In genomic region chr9:121092568-121092967, GRCm38 (mm10) we compare ENCODE assay signal across 19 mouse cellular contexts.
A peak's percentile ranks its signal among the peaks of the same experiment; 100 is the strongest.
DNase-seq lines count a peak whose midpoint lies in the region; ATAC-seq and TF ChIP-seq lines count a peak whose summit lies in the region.
"Had no signal": no experiment of that assay in that cellular context is flagged by ENCODE, and none has a peak within 500 bp of the region (broad histone marks: within the 10 kb centered on the region; RNA-seq: fewer than 3 reads in every experiment).

No protein-coding gene starts in this region.

- H3K27me3 ChIP-seq in forebrain, postnatal 0 days (ENCODE audit: insufficient read depth, low read length), result no peaks in the 10 kb centered on the region
- H3K27me3 ChIP-seq in forebrain, embryonic 14.5 days (replicated peaks; ENCODE audit: control insufficient read depth, insufficient read depth, low read length), result no peaks in the 10 kb centered on the region
- no peaks in the 10 kb centered on the region for H3K27me3 ChIP-seq in thymus, adult 2 months (ENCODE audit: control insufficient read depth, insufficient read depth, low read length)
- H3K27me3 ChIP-seq: megakaryocyte, embryonic 14.5 days had no signal

- no peaks in the 10 kb centered on the region for H3K36me3 ChIP-seq in forebrain, postnatal 0 days (ENCODE audit: insufficient read depth)
- H3K36me3 ChIP-seq in forebrain, embryonic 14.5 days (ENCODE audit: control insufficient read depth, insufficient read depth, low read length), result no peaks in the 10 kb centered on the region
- no peaks in the 10 kb centered on the region for H3K36me3 ChIP-seq in thymus, adult 2 months (ENCODE audit: control insufficient read depth, insufficient read depth, low read length)
- H3K36me3 ChIP-seq: hindbrain, embryonic 10.5 days; limb, embryonic 10.5 days had no signal

- H3K4me2 ChIP-seq in forebrain, postnatal 0 days (ENCODE audit: low read depth), result no peak overlapping the region
- H3K4me2 ChIP-seq in forebrain, embryonic 14.5 days (ENCODE audit: low read length), result no peak overlapping the region
- H3K4me2 ChIP-seq: heart, embryonic 11.5 days had no signal

- no peaks in the 10 kb centered on the region for H3K9me3 ChIP-seq in forebrain, postnatal 0 days (ENCODE audit: low read length)
- no peaks in the 10 kb centered on the region for H3K9me3 ChIP-seq in forebrain, embryonic 14.5 days (replicated peaks; ENCODE audit: control insufficient read depth, low read length)
- H3K9me3 ChIP-seq: hindbrain, embryonic 10.5 days; limb, embryonic 10.5 days had no signal

- H3K4me3 ChIP-seq in forebrain, postnatal 0 days (ENCODE audit: low read depth, low read length), result no peak overlapping the region
- no peak overlapping the region for H3K4me3 ChIP-seq in forebrain, embryonic 14.5 days (ENCODE audit: low read depth, low read length)
- H3K4me3 ChIP-seq in left cerebral cortex, adult 2 months, result no peak overlapping the region
- H3K4me3 ChIP-seq in thymus, adult 2 months (ENCODE audit: control insufficient read depth, insufficient read depth, low read length), result no peak overlapping the region
- H3K4me3 ChIP-seq: hindbrain, embryonic 10.5 days; limb, embryonic 10.5 days; megakaryocyte, embryonic 14.5 days had no signal

- no peaks in the 10 kb centered on the region for H3K4me1 ChIP-seq in forebrain, postnatal 0 days (ENCODE audit: insufficient read depth)
- H3K4me1 ChIP-seq in forebrain, embryonic 14.5 days (ENCODE audit: control insufficient read depth, insufficient read depth, low read length), result no peaks in the 10 kb centered on the region
- H3K4me1 ChIP-seq in thymus, adult 2 months (replicated peaks; ENCODE audit: control insufficient read depth, insufficient read depth, low read length), result no peaks in the 10 kb centered on the region
- H3K4me1 ChIP-seq: limb, embryonic 10.5 days; megakaryocyte, embryonic 14.5 days had no signal

- intact Hi-C loops in left cerebral cortex, adult 2 months (cut with DNase I), result no loop called here

- TF ChIP-seq POLR2A in thymus, adult 2 months (IDR thresholded peaks at IDR 0.05; ENCODE audit: control insufficient read depth, extremely low read depth, insufficient read depth, low read length, poor library complexity), result no peak

- H3K27ac ChIP-seq in forebrain, postnatal 0 days (ENCODE audit: low read depth, low read length), result no peak overlapping the region
- H3K27ac ChIP-seq in forebrain, embryonic 14.5 days (ENCODE audit: low read depth, low read length), result no peak overlapping the region
- no peak overlapping the region for H3K27ac ChIP-seq in left cerebral cortex, adult 2 months
- no peak overlapping the region for H3K27ac ChIP-seq in thymus, adult 2 months (ENCODE audit: control insufficient read depth, insufficient read depth, low read length)
- H3K27ac ChIP-seq: hindbrain, embryonic 10.5 days; limb, embryonic 10.5 days had no signal

- 81% methylated on average over 5 of the region's 5 CpGs for WGBS in forebrain, postnatal 0 days
- 82% methylated on average over 5 of the region's 5 CpGs for WGBS in forebrain, embryonic 14.5 days
- 76% methylated on average over 5 of the region's 5 CpGs for WGBS in thymus, adult 2 months

- H3K9ac ChIP-seq in forebrain, postnatal 0 days, result no peak overlapping the region
- H3K9ac ChIP-seq in forebrain, embryonic 14.5 days (ENCODE audit: low read length), result no peak overlapping the region

- no peak for ATAC-seq in forebrain, postnatal 0 days
- ATAC-seq in forebrain, embryonic 14.5 days, result no peak
- ATAC-seq: intestine, embryonic 16.5 days had no signal

- TF ChIP-seq CTCF in forebrain, postnatal 0 days (IDR thresholded peaks at IDR 0.05; ENCODE audit: low read depth), result peak; percentile 21; the same call in 1 of the 2 replicates
- peak; percentile 17 for TF ChIP-seq CTCF in left cerebral cortex, adult 2 months (IDR thresholded peaks at IDR 0.05)
- no peak for TF ChIP-seq CTCF in thymus, adult 2 months (IDR thresholded peaks at IDR 0.05; ENCODE audit: borderline replicate concordance, control insufficient read depth, extremely low read depth, insufficient read depth, low read length, poor library complexity)

- no peak for DNase-seq in forebrain, postnatal 0 days
- DNase-seq in forebrain, embryonic 14.5 days (ENCODE audit: low spot score), result no peak
- DNase-seq in left cerebral cortex, adult 2 months (ENCODE audit: extremely low spot score in 1 of 2, low spot score in 2 of 2), result no peak
- DNase-seq in left cerebral cortex, adult 18-20 months (ENCODE audit: low spot score in 2 of 2), result no peak
- DNase-seq in thymus, postnatal 4 days, result peak; percentile 36
- DNase-seq in thymus, adult 2 months, result no peak
- no peak for DNase-seq in ovary, postnatal 36 days (ENCODE audit: low spot score)
- no peak for DNase-seq in yolk sac, embryonic 10.5 days (ENCODE audit: low spot score)
- DNase-seq: B cell, adult 2 months; cerebellum, postnatal 14 days; gastrocnemius, postnatal 36 days; layer of hippocampus, postnatal 36 days; lung, adult 18-20 months; retina, postnatal 1 day had no signal
